7 mouse cellular contexts compared by ENCODE assay signal in genomic region chr5:110177021-110177420, GRCm38 (mm10). TPM values are rescaled to one million over a fixed set of nuclear protein-coding genes. Genes with fewer than 3 reads are reported as not detected.
DNase-seq lines count a peak whose midpoint lies in the region; ATAC-seq lines count a peak whose summit lies in the region.

No protein-coding gene starts in this region.

- intact Hi-C loops in gastrocnemius, postnatal 36 days (cut with DNase I), result loop anchor here (5.0 kb wide), 1 partner anchor 40 kb away; the partner anchor contains the start of gene Chfr

- H3K4me1 ChIP-seq in lung, embryonic 15.5 days, result peaks cover 8% of the 10 kb centered on the region
- H3K4me1 ChIP-seq in embryonic facial prominence, embryonic 10.5 days, result peaks cover 14% of the 10 kb centered on the region
- H3K4me1 ChIP-seq in intestine, embryonic 14.5 days (replicated peaks; ENCODE audit: control insufficient read depth, insufficient read depth, low read length), result peaks cover 8% of the 10 kb centered on the region

- no peaks in the 10 kb centered on the region for H3K9me3 ChIP-seq in lung, embryonic 15.5 days
- H3K9me3 ChIP-seq in embryonic facial prominence, embryonic 10.5 days, result no peaks in the 10 kb centered on the region
- H3K9me3 ChIP-seq in intestine, embryonic 14.5 days (ENCODE audit: control insufficient read depth, low read length), result no peaks in the 10 kb centered on the region

- H3K27ac ChIP-seq in lung, embryonic 15.5 days, result peak overlapping the region; percentile 79
- peak overlapping the region; percentile 90 for H3K27ac ChIP-seq in embryonic facial prominence, embryonic 10.5 days (replicated peaks)
- peak overlapping the region; percentile 71 for H3K27ac ChIP-seq in intestine, embryonic 14.5 days (ENCODE audit: low read depth)

- H3K36me3 ChIP-seq in lung, embryonic 15.5 days, result peaks cover 5% of the 10 kb centered on the region; the same call in 1 of the 2 replicates
- H3K36me3 ChIP-seq in embryonic facial prominence, embryonic 10.5 days (replicated peaks), result peaks cover 12% of the 10 kb centered on the region
- H3K36me3 ChIP-seq in intestine, embryonic 14.5 days (ENCODE audit: control insufficient read depth, insufficient read depth, low read length), result peaks cover 4% of the 10 kb centered on the region; the same call in 1 of the 2 replicates

- no peaks in the 10 kb centered on the region for H3K27me3 ChIP-seq in lung, embryonic 15.5 days
- H3K27me3 ChIP-seq in embryonic facial prominence, embryonic 10.5 days (replicated peaks; ENCODE audit: low read depth, poor library complexity, severe bottlenecking), result no peaks in the 10 kb centered on the region
- no peaks in the 10 kb centered on the region for H3K27me3 ChIP-seq in intestine, embryonic 14.5 days (replicated peaks; ENCODE audit: control insufficient read depth, insufficient read depth, low read length)

- peak overlapping the region; percentile 99 for H3K4me3 ChIP-seq in lung, embryonic 15.5 days
- H3K4me3 ChIP-seq in embryonic facial prominence, embryonic 10.5 days, result peak overlapping the region; percentile 96
- peak overlapping the region; percentile 99 for H3K4me3 ChIP-seq in intestine, embryonic 14.5 days (ENCODE audit: low read depth, low read length)

- peak overlapping the region; percentile 96 for H3K9ac ChIP-seq in lung, embryonic 15.5 days
- H3K9ac ChIP-seq in intestine, embryonic 14.5 days (ENCODE audit: low read length), result peak overlapping the region; percentile 83

- no peak for DNase-seq in lung, postnatal 25 days (ENCODE audit: low spot score)
- no peak for DNase-seq in embryonic facial prominence, embryonic 10.5 days (ENCODE audit: low spot score)
- DNase-seq in intestine, embryonic 14.5 days (ENCODE audit: low spot score), result no peak
- DNase-seq in spleen, postnatal 36 days (ENCODE audit: low spot score in 2 of 2), result no peak
- no peak for DNase-seq in gastrocnemius, postnatal 36 days

- 0 out of 2 replicates have a peak, but pooled peaks have one; percentile 2 for ATAC-seq in lung, embryonic 15.5 days (ENCODE audit: borderline replicate concordance, extremely low read depth, low FRiP score, low TSS enrichment)
- ATAC-seq in intestine, embryonic 14.5 days (replicated peaks; ENCODE audit: low FRiP score, low TSS enrichment, low read depth), result peak; percentile 12; the same call in 1 of the 2 replicates
- peak; percentile 3; the same call in 1 of the 2 replicates for ATAC-seq in monocyte, adult 5-6 weeks (replicated peaks; ENCODE audit: insufficient number of reproducible peaks, low FRiP score, low TSS enrichment, poor library complexity, severe bottlenecking)

- peak overlapping the region; percentile 75 for H3K4me2 ChIP-seq in lung, embryonic 15.5 days
- peak overlapping the region; percentile 72 for H3K4me2 ChIP-seq in intestine, embryonic 14.5 days (ENCODE audit: low read length)

- 2% methylated on average over 19 of the region's 19 CpGs for WGBS in lung, embryonic 15.5 days
- WGBS in embryonic facial prominence, embryonic 10.5 days, result 4% methylated on average over 19 of the region's 19 CpGs
- WGBS in intestine, embryonic 14.5 days, result 2% methylated on average over 19 of the region's 19 CpGs

RNA-seq across cellular contexts. Expression of gene Golga3, which starts 0.5 kb away (rescaled TPM):
- polyA plus RNA-seq in lung, embryonic 15.5 days (2015; fragmentation: Nextera tagmentation; extraction: Ambion mirVana), result 18.0 and 22.0 TPM in 2 replicates
- polyA plus RNA-seq in embryonic facial prominence, embryonic 10.5 days (2016; fragmentation: Nextera tagmentation; extraction: Ambion mirVana), result 19.9 and 20.6 TPM in 2 replicates
- polyA plus RNA-seq in intestine, embryonic 14.5 days (2014; fragmentation: Nextera tagmentation; extraction: Ambion mirVana), result 19.5 and 21.9 TPM in 2 replicates
- 26.9 to 50.9 TPM (median 39.0 TPM) in 3 replicates for total RNA-seq in monocyte, adult 5-6 weeks (2017)
- total RNA-seq in gastrocnemius, postnatal 36 days (2021), result 10 to 100 TPM; 36.4 to 39.9 TPM

RNA-seq across cellular contexts. Expression of gene Chfr, which starts 41.4 kb away (rescaled TPM):
- polyA plus RNA-seq in lung, embryonic 15.5 days (2015; fragmentation: Nextera tagmentation; extraction: Ambion mirVana), result 39.5 and 41.7 TPM in 2 replicates
- polyA plus RNA-seq in embryonic facial prominence, embryonic 10.5 days (2016; fragmentation: Nextera tagmentation; extraction: Ambion mirVana), result 45.1 and 48.6 TPM in 2 replicates
- 35.7 and 41.1 TPM in 2 replicates for polyA plus RNA-seq in intestine, embryonic 14.5 days (2014; fragmentation: Nextera tagmentation; extraction: Ambion mirVana)
- total RNA-seq in monocyte, adult 5-6 weeks (2017), result 84.6 to 106 TPM (median 89.6 TPM) in 3 replicates
- total RNA-seq in gastrocnemius, postnatal 36 days (2021), result 10 to 100 TPM; 12.3 to 14.1 TPM

RNA-seq across cellular contexts. Expression of gene Ankle2, which starts 53.8 kb away (rescaled TPM):
- 26.6 and 29.2 TPM in 2 replicates for polyA plus RNA-seq in lung, embryonic 15.5 days (2015; fragmentation: Nextera tagmentation; extraction: Ambion mirVana)
- polyA plus RNA-seq in embryonic facial prominence, embryonic 10.5 days (2016; fragmentation: Nextera tagmentation; extraction: Ambion mirVana), result 32.7 and 34.7 TPM in 2 replicates
- polyA plus RNA-seq in intestine, embryonic 14.5 days (2014; fragmentation: Nextera tagmentation; extraction: Ambion mirVana), result 30.6 and 32.6 TPM in 2 replicates
- total RNA-seq in monocyte, adult 5-6 weeks (2017), result 62.3 to 65.9 TPM (median 64.4 TPM) in 3 replicates
- 10 to 100 TPM; 22.3 to 24.8 TPM for total RNA-seq in gastrocnemius, postnatal 36 days (2021)
